Mouse (Mus musculus) left cerebral cortex, postnatal 4 days (tissue): ENCODE results near the gene Fignl1. TPM values are rescaled to one million over a fixed set of nuclear protein-coding genes. Genes with fewer than 3 reads are reported as not detected.

Experiments
- DNase-seq: peaks from one replicate; pipeline ENCODE4 v3.0.0-alpha.2; 2022
- intact Hi-C: fragments of 180-260 bp; cut with DNase I; formaldehyde crosslinking; loops from one replicate; pipeline ENCODE4 v1.15.1; 2025
- total RNA-seq, 2 experiments: library from RNA; stranded (reverse); gene quantifications; 2 replicates each; pipeline ENCODE4 v1.2.3; 2021

Gene Fignl1
- total RNA-seq, 2 experiments from 2014 or later = 3.6 to 5.6 TPM

DNA sequence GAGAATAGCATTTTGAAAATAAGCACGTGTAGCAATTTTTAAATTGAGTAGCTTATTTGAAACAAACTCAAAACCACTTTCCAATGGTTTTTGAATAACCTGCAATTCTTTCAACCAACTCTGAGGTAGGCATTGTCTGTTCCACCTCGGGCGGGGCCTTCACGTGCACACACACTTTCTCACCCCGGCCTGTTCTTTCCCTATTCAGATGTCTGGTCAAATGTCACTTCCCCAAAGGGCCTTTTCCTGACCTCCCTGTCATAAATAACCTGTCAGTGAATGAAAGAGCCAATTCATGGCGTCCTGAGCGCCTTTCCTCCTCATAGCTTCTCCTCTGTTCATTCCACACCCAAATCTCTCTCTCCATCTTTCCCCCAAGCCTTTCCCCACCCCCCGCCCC, 24.3 kb upstream of the Fignl1 start:
- DNase-seq = no peak
- intact Hi-C loops = no loop called here

DNA sequence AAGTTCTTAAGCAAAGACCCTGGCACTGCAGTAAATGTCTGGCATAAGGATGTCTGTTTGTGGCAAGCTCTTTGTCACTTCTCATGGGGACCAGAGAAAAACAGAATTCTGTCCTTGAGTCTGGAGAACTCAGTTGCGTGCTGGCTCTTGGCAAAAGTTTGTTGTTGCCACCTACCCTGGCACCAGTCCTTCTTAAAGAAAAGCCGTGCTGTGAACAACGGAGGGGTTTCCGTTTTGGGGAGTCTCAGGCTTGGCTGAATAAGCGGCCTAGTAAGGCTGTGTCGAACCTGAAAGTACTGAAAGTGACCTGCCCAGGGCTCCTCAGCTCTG, 24.0 kb upstream of the Fignl1 start:
- no peak for DNase-seq
- intact Hi-C loops = no loop called here

DNA sequence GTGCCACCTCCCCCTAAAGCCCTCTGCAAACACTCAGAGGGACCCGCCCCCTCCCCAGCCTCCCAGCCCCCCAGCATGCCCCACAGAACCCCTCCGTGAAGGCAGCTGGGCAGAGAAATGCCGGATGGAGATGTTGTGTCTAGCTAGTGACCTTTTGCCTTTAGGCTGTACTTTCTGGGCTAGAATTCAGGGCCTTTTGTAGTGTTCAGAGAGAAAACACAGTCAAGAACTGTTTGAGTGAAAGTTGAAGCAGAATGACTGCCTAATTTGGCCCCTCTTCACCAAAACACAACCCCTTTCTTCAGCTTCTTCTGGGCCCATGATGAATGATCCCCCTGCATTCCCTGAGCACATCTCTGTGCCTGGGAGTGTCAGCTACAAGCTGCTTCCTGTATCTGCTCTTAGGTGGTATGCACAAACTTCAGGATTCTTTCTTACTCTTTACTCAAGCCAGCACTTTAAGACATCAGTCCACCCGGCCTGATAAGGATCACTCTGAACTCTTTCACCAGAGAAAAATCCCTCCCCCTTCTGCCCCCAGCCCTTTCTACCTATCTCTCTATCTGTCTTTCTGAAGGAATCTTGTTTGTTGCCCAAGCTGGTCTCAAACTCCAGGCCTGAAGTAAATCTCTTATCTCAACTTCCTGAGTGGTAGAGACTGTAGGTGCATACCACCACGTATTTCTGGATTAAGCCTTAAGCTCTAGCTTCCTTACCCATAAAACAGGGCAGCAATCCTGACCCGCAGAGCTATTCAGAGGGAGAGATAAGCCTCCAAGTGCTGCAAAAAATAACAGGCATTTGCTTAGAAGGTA, 23.4 kb upstream of the Fignl1 start:
- DNase-seq = no peak
- intact Hi-C loops = no loop called here

DNA sequence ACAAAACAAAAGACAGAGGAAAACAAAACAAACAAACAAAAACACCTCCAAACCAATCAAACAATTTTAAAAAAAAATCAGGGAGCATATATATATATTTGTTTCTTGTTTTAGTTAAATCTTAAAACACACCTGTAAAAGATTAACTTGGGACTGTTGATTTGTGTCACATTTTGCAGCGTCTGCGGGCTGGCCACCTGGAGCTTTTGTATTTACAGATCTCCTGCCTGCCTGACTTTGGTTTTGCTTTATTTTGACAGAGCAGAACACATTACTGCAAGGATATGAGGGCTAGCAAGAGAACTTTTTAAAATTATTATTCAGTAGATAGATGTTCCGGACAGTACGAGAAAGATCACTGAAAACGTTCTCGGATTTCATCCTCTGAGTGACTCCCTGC, 22.8 kb upstream of the Fignl1 start:
- DNase-seq = no peak
- intact Hi-C loops = no loop called here

DNA sequence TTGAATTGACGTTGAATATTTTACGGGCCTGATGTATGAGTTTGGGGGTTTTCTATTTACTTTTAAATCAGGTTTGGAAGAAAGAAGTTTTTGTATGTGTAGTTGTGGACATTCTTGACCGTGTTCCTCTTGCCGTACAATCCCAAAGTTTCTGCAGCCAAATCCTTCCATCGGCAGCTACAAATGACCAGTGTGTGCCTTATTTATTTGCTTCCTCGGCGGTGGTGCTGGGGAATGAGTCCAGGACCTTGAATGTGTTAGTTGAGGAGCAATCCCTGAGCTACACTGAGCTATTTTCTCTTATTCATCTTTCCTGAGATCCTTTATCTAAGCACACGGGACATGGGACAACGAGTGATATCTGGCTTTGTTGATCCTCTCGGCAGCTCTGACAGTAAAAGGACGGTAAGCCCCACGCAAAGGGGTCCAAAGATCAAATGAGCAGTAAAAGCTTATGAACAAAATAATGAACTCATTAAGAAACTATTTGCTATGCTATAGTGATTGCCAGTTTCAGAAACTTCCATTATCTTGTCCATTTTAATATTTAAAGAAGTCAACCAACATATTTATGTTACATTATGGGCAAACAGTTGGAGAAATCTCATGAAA, 22.2 kb upstream of the Fignl1 start:
- intact Hi-C loops = no loop called here
- no peak for DNase-seq

DNA sequence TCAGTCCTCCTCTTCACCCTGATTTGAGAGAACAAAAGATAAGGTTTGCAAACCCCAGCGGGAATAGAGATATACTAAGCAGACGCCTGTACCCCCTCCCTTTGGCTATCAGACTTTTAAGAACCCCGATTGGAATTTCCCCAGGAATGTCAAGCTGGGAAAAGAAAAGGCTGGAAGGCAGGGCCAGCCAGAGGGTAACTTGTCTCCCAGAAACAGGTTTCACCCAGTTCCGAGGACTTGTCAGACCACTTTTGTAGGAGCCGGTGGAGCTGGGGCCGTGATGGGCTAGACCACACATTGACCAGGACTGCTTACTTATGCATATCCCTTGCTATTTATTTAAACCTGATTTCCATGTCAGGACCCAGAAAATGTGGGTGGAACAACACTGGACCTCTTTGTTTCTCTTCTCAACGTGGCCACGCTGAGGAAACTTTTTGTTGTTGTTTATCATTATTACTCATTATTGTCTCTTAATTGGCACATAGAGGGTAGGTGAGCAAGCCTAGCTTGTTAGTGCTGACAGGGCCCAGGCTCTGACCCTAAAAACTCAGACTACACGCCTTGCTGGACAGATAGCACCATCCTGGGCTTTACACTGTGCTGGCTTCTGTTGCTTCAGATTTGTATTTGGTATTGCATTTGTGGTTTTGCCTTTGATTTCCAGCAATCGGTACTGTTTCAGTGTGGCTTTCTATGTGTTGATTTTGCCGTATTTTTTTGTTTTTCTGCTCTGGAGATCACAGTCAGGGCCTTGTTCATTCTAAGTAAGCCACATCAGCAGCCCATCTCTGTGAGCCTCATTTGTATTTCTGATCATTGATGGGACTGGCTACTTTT, 20.6 kb upstream of the Fignl1 start:
- no peak for DNase-seq
- intact Hi-C loops = no loop called here

DNA sequence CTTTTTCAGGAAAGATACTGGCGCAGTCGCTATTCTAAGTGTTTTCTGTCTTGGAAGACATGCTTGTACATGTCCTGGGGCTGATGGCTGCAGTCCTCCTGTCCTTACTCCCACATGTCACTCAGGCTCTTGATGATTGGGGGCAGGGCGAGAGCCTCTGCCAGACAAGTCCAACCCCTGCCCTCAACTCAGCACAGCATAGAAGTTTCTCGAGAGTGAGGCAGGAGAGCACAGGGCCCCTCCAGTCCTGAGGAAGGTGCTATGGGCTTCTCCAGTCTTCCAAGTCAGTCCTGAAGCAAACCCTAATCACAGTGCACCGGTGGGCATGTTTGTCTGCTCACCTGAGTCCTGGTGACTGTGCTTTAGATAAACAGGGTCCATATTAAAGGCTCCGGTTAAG, 20.0 kb upstream of the Fignl1 start:
- DNase-seq = no peak
- intact Hi-C loops = no loop called here

DNA sequence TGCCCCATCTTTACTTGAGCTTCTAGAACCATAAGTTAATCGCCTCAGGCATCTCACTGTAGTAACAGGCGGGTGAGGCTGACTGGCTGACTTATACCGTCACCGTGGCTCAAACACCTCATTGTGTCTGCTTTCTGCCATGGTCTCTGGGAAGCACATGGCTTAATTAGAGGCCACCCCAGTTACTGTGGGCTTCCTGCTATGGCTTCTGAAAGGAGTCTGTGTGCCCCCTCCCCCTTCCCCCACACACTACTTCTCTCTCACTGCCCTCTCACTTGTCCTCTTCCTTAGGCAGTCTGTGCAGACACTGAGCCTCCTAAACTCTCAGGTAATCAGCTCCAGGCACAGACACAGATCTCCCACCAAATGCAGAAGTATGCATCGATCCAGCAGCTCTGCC, 19.5 kb upstream of the Fignl1 start:
- DNase-seq = no peak
- intact Hi-C loops = no loop called here

DNA sequence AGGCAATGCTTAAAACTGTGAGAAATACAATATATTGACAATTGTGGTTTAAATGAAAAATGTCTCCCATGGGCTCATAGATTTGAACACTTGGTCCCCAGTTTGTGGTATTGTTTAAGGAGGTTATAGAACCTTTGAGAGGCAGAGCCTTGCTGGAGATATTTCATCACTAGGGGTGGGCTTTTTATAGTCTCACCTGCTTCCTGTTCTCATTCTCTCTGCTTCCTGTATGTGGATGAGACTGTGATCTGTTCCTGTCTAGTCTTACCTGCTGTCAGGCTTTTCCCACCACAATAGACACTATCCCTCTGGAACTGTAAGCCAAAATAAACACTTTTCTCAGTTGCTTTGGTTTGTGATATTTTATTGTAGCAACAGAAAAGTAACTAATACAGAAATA, 17.7 kb upstream of the Fignl1 start:
- intact Hi-C loops = no loop called here
- DNase-seq = no peak

DNA sequence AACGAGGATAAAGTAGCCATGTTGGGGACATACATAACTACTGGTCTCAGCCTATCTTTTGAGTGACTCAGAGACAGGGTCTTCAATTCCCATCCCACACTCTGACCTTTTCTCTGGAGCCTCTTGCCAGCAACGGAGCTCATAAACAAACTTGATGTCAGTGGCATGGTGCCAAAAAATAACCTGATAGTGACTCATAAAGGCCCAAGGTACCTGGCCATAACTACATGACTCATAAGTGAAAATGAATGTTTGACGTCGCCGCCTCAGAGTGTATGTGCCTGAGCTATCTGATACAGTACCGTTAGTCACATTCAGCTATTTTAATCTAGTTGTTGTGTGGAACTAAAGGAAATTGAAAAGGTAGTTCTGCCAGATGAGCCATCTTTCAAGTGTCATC, 16.9 kb upstream of the Fignl1 start:
- DNase-seq = no peak
- intact Hi-C loops = no loop called here

DNA sequence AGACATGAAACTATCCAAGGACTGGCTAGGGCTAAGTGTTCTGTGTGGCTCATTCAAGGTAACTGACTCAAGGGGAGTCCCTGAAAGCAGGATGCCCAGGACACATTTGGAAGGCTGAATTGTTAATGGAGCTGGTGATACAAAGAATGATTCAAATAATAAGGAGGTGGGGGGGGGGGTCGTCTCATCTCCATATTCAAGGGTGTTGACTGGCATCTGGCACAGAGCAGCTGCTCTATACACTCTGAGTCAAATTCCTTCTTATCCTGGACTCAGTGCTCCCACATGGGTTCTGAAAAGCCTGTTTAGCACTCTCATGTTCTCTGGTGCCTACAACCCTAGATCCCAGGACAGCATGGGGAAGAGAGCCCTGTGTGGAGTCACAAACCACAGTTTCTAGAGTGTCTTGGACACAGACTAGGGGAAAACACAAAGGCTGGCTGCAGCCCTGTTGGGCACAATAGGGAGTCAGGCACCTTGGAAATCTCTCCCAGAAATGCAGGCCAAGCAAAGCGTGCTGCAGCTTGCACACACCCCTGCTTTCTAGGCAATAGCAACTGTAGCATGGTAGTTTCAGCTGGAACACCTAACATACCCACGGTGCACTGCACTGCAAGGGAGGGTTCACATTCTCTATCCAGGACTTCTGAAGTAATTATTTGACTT, 16.3 kb upstream of the Fignl1 start:
- intact Hi-C loops = no loop called here
- DNase-seq = no peak

DNA sequence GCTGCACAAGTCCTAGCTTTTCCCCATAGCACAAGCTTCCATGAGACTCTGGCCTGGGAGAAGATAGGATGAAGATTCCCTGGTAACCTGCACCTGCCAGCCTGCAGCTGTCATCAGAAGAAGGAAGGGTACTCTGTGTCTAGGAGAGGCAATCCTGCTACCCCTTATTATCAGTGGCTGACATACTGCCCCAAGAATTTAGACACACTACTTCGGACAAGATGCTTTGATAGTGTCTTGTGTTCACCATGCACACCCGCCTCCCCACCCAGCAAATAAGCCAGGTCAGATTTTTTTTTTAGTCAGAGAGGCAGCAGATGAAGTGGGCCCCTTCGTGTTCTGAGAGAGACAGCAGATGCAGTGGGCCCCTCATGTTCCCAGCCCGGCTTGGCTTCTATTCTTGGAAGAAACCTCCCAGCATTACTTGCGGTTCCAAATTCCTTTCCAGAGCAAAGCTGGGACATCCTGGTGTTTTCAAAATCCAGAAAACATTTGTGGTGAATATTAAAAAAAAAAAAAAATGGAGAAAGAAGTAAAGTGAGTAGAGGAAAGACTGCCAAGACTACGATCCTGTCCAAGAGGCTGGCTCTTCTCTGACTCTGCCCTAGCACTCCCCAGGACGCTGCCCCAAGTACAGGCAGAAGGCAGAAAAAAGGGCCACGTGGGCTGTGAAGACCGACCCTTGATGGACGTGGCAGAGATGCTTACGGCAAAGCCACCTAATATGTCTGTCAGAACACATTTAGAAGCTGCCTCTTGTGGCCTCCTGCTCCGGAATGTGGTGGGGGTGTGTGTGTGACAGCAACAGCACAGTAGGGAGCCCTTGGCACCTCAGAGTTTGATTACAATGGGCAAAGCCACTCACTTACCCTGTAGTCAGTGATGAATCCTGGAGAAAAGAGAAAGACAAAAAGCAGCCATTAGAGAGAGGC, 15.5 kb upstream of the Fignl1 start:
- DNase-seq = no peak
- intact Hi-C loops = no loop called here

DNA sequence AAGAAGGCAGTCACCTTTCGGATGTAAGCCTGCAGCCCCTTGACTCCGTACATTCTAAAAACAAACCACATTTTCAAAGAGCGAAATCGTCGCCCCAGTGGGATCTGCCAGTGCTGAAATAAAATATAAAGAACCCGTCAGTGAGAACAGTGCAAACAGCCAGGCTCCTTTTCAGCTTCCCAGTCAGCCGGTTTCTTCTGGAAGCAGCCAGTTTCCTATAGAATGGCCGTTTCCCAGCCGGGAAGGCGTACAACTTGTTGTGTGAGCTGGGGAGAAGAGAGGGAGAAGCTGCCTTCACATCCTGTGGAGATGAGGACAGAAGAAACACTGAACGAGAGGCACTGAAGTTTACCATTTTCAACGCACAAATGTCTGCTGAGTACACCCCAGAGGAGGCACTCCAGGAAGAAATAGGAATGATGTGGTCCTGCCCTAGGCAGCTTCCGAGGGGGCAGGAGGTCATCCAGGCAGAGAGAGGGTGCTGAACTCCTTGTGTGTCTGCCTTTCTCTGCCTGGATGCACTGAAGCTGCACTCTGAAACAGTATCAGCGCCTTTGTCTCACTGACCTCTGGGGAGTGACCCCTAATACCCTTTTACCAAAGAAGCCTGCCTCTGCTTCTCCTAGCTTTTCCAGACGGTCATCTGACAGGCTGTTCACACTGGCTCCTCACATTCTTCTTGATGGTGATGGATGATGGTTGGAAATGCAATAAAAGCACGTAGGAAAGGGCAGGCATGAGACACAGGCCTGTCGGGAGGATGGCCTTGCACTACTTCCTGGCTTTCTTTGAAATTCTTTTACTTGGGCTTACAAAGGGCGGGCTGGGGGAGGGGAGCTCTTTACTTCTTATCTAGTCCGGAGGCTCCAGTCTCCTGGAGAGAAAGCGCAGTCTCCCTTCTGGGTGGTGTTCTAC, 13.7 kb upstream of the Fignl1 start:
- no peak for DNase-seq
- intact Hi-C loops = no loop called here

DNA sequence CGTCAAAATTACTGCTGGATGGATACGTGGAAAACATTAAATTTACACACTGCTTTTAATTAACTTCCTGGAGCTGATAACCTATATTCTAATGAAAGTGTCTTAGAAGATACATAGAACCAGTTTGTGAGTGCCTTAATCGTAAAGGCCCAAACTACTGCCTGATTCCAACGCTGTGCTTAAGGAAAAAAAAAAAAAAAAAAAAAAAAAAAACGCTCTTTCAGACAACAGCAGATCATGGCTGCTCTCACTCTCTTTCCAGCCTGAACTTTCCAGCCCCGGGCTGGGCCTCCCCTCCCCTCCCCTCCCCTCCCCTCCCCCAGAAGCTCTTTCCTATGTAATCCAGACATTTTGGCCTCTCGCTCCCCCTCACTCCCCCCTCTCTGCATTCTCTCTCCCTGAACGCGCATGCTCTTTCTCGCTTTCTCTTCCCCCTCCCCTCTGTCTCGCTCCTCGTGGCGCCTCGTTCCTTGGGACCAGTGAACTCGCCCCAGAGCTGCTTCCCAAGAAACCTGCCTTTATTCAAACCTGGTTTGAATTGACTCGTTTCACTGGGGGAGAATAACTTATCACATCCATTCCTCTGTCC, 12.7 kb upstream of the Fignl1 start:
- intact Hi-C loops = loop anchor here (2.0 kb wide), 1 partner anchor 151 kb away; no protein-coding TSS in a partner anchor

DNA sequence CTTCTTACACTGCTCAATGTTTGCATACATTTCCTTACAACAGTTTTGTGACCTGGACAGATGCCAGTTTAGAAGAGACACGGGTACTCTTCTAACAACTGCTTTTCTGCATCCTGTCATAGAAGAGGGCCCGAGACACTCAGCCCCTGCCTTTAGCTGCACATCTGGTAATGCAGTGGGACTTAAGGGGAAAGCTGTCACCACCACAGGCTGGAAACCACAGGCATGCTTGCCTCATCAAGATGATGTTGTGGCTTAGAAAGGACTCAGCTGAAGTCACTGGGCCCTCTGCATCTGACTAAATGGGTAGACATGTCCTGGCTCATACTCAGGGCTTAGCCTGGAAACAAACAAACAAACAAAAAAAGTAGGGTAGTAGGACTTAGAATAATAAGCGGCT, 12.0 kb upstream of the Fignl1 start:
- intact Hi-C loops = loop anchor here (2.0 kb wide), 1 partner anchor 152 kb away; no protein-coding TSS in a partner anchor
- DNase-seq = no peak

More for the DNA sequence above, 12.7 kb upstream of the Fignl1 start:
- peak; percentile 65 for DNase-seq

DNA sequence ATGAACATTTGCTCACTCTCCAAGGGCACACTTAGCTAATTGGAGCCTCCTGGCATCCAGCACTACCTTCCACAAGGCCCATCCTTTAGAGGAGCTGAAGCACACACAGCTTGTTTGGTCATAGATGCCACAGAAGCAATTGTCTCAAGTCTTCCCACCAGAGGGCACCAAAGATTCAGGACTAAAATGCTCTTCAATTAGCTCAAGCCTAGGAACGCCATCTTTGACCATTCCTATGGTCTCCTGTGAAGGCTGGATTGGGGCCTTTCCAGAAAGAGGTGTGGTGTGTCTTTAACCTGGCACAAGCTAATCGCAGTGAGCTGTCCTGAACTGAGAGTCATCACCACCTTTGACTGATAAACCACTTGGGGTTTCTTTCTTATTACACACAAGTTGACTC, 11.5 kb upstream of the Fignl1 start:
- DNase-seq = peak; percentile 73
- intact Hi-C loops = loop anchor here (2.0 kb wide), 1 partner anchor 153 kb away; no protein-coding TSS in a partner anchor

DNA sequence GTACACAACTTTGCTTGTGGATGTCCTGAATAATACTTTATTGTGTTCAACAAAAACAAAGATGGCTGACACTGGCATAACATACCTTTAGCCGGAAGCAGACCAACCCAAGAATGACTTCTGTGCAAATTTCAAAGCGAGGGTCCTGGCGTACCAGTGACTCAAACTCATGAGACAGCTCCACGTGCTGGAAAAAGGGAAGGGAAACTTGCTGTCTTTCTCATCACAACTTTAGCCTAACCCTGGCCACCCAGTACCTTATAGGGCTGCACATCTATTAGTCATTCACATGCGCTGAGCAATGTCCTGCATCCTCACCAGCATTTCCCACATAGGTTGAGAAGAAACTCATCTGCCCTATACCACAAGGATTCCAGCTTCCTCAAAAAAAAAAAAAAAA, 10.4 kb upstream of the Fignl1 start:
- intact Hi-C loops = loop anchor here (5.0 to 10.0 kb wide), 3 partner anchors 476 to 713 kb away; no protein-coding TSS in a partner anchor

DNA sequence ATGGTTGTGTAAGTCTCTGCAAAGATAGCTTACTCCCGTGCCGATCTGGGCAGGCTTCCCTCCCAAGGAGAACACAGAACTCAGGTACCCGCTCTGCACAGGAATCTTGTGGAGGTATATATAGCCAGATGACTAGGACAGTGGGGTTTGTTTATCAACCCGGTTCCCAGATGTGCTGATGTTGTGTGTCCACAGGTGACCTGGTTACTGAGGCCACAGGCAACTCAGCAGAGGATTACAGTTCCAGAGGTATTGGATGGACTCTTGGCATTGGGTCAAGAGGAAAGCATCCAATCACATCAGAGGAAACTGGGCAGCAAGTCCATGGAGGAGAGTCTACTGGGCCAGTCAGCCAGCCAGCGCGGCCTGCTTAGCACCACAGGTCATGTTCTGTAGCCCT, 10.0 kb upstream of the Fignl1 start:
- intact Hi-C loops = loop anchor here (5.0 to 10.0 kb wide), 3 partner anchors 476 to 714 kb away; no protein-coding TSS in a partner anchor
- DNase-seq = no peak

More for the DNA sequence above, 10.4 kb upstream of the Fignl1 start:
- DNase-seq = no peak
